Mouse (Mus musculus): ENCODE measurements around the gene Foxn1.

Gene Foxn1

GRCm38 (mm10) chr11:78386508-78387043, at the start of gene Foxn1:
Gene Foxn1, minus strand, starts transcription at chr11:78386558.
- no peak for DNase-seq

DNA sequence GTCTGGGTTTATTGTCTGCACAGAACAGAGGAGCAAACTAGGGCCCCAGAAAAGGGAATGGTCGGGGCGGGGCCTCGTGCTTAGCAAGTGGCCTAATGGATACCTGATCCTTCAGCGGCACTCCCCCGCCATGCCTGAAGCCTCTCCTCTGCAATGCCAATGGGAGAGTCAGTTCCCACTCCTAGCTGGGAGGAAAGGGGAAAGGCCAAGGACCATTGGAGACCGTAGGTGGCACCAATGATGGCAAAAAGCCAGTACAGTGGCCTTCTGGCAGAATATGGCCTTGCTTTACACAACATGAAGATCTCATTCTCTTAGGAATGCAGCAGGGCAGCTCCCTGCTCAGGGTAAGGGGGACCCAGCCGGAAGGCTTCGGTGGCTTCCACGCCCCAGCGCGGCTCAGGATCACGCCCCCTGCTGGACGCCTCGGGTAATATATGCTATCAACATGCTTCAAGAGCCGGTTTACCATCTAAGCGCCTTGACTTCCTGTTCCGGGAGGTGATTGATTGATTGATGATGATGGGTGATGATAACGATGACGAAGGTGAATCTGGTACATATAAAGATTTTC, 49.5 kb upstream of the Foxn1 start:
- DNase-seq = peak; percentile 72 to 74

DNA sequence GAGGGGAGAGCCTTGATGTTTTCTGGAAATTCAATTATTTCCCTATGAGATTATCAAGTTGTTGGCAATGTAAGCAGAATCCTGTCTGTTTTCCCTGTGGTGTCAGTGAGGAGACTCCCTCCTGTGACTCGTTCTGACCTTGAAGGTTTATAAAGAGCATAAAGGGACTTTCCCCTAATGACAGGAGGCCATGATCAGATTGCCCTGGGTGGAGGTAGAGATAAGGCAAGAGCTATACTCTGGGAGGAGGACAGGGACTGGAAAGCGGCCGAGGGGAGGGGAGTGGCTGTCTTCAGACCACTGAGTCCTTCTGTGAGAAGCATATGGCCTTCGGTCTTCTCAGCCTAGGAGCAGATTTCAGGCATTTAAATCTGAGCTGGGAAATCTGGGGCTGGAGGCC, 47.7 kb upstream of the Foxn1 start:
- DNase-seq = no peak

DNA sequence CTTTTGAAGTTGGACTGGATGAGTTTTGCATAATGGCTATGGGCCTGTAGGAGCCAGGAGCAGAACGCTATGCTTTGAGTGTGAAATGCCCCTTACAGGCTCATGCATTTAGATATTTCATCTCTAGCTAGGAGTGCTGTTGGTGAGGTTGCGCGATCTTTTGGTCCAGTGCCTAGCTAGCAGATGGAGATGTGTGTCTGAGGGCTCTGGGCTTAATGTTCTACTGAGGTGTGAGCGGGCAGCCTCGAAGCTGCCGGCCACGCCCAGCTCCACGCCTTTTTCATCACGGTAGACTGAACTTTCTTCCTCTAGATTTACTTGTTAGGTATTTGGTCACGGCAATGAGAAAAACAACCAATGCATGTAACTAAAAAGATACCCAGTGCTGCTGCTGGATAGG, 44.8 kb upstream of the Foxn1 start:
- no peak for DNase-seq

- no peak for DNase-seq
Observed at GRCm38 (mm10) chr11:78430195-78430878, 44.0 kb upstream of the Foxn1 start.

GRCm38 (mm10) chr11:78428309-78428708, 42.0 kb upstream of the Foxn1 start:
- no peak for DNase-seq

GRCm38 (mm10) chr11:78427655-78428054, 41.3 kb upstream of the Foxn1 start:
- DNase-seq = no peak

DNA sequence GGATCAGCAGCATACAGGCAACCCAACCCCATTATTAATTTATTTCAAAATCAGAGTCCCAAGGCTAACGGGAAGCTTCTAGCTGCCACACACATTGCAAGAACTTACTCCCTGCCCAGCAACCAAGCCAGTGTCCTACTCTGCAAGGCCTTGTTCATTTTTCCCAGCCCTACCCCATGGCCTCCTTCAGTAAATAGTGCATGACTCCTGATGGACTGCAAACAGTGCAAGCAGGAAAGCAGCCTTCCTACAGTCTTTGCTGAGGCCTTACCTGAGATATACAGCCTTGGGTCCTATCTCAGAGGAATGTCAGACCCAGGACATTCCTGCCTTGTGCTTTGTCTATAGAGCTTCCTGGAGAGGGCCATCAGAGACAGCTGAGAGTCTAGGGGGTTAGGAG, 39.2 kb upstream of the Foxn1 start:
- DNase-seq = no peak

DNA sequence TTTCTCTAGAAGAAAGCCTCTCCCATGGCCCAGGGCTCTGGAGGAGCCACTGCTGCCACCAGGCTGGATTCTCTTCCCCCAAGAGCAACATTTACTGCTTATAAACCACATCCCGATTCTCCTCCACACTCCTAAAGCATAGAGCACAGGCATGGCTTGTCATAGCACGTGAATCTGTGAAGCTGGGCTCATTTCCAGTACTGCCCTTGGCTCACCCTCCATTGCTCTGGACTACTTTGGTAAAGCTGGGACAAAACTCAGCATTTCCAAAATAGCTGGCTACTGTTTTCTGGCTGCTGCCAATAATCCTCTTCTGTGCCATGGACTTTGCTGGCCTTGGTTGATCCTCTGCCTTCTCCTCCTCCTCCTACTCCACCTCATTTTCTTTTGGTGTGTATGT, 38.0 kb upstream of the Foxn1 start:
- DNase-seq = no peak

- no peak for DNase-seq
Observed at GRCm38 (mm10) chr11:78422055-78422819, 35.9 kb upstream of the Foxn1 start, which contains the start of gene Slc13a2. Gene Slc13a2, minus strand, starts transcription at chr11:78422217.

DNA sequence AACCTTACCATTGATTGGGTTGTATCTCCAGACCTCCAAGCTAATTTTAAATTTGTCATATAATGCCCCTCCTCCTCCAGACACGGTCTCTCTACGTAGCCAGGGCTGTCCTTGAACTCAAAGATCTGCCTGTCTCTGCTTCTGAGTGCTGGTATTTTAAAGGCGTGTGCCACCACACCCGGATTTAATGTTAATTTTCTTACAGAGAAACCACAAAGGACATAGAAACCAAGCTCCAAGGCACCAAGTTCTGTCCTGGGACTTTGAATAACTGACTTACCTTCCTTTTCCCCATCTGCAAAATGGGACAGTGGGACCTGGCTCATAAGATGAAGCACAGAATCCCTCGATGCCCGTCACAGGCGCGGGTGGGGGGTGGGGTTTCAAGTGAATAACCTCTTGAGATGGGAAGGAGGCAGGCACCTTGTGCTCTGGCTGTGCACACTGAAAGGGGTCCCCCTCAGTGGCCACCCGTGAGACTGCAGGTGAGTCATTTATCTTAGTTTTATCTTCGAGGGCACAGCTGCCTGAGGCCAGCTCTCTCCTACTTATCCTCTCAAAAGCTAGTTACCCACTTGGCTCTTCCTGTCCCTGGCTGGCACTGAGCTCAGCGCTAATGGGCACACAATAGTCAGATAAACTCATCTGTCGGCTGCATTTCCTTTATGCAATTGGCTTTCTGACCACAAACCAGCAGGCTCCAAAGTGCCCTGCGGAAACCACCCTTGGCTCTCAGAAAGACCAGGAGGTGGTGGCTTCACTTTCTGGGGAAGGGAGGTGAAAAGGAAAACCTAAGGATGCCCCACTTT, 35.0 kb upstream of the Foxn1 start:
- DNase-seq = no peak

DNA sequence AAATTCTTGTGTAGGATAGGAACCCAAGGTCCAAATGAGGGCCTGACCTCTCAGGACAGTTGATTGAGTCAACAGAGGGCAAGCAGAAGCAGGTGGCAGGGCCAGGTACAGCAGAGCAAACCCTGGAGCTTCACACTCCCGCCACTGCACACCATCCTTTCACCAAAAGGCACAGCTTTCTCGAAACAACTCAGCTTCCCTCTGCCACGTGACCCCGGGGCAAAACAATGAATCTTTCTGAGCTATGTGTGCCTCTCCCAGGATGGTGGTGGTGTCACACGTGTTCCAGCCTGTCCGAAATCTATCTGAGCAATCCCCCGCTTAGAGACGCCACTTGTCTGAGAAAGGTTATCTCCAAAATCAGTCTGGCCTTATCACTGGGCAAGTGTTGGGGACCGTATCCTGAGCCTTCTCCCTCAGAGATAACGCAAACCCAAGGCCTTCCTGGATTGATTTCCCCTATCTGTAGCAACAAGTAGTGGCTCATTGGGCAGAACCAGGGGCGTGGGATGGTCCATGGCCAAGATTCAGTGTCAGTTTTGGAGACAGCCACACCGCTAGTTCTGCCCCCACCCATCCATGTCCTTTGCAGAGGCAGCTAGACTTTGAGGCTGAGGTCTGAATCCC, 34.0 kb upstream of the Foxn1 start:
- no peak for DNase-seq

DNA sequence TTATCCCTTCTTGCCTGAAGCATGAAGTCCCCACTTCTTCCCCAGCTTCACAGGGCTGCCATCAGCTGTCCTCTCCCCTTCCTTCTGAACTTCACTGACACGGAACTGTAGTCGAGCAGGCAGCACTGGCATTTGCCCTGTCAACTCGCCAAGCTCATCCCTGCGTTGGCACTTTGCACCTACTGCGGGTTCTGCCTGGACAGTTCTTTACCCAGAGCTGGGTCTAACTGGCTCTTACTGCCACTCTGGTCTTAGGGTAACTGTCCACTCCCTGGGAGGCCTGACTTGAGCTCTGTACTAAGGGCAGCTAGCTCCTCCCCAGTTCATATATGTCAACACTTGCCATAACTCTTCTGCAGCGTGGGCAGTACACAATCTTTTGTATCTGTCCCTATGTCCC, 30.5 kb upstream of the Foxn1 start:
- no peak for DNase-seq

DNA sequence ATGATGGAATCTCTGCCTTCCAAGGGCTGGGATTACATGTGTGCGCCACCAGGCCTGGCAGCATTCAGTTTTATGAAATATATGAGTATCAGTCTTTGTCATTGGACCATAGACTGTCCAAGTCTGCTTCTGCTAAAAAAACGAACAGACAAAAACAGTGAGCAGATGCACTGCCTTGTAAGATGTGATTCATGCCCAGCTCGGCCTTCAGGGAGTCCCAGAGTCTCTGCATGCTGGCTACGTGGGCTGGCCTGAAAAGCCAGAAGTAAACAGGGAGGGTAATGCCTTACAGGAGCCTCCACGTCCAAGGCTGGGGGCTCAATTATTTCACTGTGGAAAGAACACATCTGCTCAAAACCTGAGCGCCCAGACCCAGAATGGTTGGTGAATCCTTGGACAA, 26.5 kb upstream of the Foxn1 start:
- no peak for DNase-seq

DNA sequence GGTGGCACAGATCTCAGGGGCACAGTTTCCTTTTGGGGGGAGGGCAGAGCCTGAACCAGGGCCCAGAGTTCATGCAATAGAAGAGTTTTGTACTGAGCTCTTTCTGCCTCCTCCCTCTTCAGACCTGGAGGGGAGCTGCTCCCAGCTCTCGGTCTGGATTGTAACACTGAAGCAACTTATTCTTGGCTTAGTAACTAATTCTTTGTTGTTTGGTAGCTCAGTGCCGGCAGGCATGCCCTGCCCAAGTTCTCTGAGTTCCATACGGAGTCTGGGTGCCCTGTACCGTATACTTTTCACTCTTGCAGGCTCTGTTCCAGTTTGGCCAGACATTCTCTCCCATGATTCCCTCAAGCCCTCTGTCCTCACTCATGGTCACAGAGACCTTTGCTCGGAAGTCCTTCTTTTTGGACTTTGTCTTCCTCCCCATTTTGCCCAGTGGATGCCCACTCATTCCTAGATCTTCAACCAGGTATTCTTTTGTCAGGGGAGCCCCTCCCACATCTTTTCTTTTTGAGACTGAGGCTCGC, 26.0 kb upstream of the Foxn1 start:
- no peak for DNase-seq

DNA sequence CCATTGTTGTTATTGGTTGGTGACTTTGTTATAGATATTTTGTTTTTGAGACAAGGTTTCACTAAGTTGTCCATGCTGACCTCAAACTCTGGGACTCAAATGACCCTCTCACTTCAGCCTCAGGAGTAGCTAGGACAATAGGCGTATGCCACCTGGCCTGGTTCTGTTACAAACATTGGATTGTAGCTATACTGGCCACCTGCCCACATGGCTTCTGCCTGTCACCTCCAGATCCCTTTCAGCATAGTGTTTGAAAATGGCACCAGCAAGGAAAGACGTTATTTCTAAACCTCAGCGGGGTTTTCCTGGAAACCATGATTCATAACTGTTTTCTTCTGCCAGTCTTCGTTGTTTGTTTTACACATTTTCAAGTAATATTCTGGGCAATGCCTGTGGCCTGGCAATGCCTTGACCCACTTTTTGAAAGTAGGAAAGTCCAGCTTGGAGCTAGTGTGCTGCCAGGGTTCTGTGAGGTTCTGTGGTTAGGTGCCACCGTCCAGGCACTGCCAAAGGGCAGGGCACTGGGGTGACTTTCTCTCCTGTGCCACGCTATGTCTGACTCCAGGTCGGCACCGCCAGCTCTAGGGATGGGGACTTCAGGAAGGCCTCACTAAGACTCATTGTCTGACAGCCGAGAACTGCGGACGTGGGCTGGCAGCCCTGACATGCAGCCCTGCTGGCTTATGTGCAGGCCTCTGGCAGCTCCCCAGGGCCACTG, 25.4 kb upstream of the Foxn1 start:
- no peak for DNase-seq

DNA sequence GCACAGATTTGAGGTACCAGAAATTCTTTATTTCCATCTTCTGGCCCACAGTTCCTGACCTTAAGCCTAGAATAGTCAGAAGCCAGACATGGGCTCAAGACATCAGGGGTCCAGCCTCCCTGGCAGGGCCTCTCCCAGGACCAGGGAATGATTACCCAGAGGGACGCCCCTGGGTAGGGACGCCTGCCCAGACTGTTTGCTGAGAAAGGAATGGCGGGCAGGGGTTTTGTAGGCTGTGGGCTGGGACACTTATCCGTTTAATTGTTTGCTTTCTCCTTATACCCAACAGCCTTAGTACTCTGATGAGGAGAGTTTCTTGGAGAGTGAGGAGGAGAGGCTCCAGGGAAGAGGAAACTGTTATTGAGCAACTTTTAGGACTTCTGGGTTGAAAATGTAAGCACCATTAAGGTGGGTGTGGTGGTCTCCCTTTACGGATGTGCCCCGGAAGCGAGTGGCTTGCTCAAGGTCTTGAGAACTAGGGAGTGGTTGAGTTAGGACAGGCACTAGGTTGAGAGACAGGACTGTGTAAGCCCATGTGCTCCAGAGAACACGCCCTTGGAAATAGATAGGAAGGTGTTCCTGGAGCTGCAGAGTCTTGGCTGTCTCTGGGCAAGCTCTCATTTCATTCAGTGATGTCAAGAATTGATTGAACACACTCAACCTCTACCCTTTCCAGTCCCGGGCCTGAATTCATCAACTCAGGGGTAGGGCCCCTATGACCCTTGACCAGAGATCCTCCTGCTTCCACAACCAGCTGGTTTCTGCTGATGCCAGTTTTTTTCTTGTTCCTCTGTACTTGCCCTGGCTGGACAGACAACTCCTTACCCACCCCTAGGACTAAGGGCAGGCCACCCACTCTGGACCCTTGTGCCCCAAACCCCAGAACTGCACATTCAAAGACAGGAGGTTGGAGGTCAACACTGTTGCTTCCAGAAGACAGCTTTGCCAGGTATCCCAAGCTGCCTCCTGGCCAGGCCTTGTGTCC, 22.2 kb upstream of the Foxn1 start:
- no peak for DNase-seq

DNA sequence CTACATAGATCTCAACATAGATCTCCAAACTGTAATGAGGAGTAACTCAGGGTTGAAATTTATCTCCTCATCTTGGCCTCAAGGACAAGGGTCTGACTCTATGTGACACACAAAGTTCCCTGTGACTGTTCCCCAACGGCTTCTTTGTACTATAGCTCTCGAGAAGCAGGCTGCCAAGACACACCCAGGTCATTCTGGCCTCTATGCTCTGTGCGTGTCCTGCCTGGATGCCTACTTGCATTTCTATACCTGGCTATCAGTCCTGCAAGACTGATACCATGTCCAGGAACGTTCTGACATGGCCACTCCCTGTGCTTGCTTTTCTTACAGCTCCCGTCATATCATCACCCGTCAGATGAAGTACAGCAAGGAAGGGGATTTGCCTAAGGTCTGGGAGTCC, 15.7 kb upstream of the Foxn1 start:
- DNase-seq = no peak

- no peak for DNase-seq
Observed at GRCm38 (mm10) chr11:78401469-78401868, 15.1 kb upstream of the Foxn1 start.

GRCm38 (mm10) chr11:78400936-78401335, 14.6 kb upstream of the Foxn1 start:
- DNase-seq = no peak

Measured in B cell, adult 2 months (primary cell).